Mouse (Mus musculus) activated CD4-positive, CD25-positive, alpha-beta regulatory T cell, adult 4 months (primary cell): ENCODE measurements around the gene Zfp810. TPM values are rescaled to one million over a fixed set of nuclear protein-coding genes. Genes with fewer than 3 reads are reported as not detected.

Experiments used
- ATAC-seq: one replicate; pipeline ENCODE4 v1.8.0; 2017
- polyA plus RNA-seq, 2 experiments: library from polyadenylated mRNA; unstranded; fragments of 100-300 nt; shearing (Covaris generic); gene quantifications; one replicate each; pipeline ENCODE4 v1.2.1; 2017

Gene Zfp810
- polyA plus RNA-seq, 2 experiments from 2014 or later: 14.1 to 14.6 TPM

DNA sequence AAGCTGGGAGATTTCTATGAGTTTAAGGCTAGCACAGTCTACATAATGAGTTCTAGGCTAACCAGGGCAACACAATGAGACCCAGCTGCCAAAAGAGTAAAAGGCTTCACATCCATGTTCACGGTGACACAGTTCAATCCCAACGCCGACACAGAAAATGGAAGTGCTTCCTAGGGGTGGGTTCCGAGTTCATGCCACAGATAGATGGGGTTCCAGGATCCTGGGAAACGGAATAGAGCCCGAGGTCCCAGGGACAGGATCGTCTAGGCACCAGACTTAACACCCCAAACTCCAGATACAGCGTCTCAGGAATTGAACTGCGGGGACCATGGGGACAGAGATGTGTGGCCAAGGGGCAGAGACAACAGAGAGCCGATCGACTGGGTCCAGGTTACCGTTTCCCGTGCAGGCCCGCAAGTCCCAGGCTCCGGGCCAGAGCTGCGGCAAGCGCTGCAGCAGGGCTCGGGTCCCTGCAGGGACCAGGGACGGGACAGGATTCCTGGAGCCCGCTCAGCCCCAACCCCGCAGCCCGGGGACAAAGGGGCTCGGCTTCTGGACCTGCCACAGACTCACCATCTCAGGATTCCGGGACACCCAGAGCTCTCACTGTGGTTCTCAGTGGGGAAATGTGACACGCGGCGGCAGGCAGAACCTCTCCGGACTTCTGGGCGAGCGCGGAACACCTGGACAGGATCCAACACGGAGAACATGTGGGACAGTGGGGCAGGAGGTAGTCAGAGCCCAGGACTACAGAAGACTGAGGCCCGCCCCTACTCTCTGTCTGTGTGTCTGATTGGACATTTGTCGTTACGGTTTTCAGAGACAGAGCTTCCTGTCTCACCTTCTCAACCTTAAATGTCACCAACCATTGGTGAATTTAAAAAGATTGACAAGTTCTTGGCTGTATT lies 48.0 kb downstream of the Zfp810 start, which contains the start of gene Zfp599:
Gene Zfp599 (minus strand): TSS at position 712 of the 908 bp plus-strand sequence.
- ATAC-seq: peak; percentile 99

DNA sequence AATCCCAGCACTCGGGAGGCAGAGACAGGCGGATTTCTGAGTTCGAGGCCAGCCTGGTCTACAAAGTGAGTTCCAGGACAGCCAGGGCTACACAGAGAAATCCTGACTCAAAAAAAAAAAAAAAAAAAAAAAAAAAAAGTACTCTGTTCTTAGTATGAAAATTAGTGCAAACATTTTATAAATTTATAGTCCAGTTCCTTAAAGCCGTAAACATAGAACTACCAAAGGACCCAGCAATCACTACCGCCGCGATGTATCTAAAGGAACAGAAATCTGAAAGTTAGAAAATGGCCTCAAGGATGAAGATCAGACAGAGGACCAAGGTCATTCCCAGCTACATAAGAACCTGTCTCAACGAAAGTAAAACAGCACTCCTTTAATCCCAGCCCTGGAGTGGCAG lies 48.7 kb downstream of the Zfp810 start:
- no peak for ATAC-seq

GRCm38 (mm10) chr9:22256579-22256978 lies 50.9 kb downstream of the Zfp810 start:
- ATAC-seq: no peak

GRCm38 (mm10) chr9:22244242-22244641 lies 63.2 kb downstream of the Zfp810 start:
- ATAC-seq: no peak

- ATAC-seq: no peak
These were observed 67.4 kb downstream of the Zfp810 start for GRCm38 (mm10) chr9:22240001-22240400.

DNA sequence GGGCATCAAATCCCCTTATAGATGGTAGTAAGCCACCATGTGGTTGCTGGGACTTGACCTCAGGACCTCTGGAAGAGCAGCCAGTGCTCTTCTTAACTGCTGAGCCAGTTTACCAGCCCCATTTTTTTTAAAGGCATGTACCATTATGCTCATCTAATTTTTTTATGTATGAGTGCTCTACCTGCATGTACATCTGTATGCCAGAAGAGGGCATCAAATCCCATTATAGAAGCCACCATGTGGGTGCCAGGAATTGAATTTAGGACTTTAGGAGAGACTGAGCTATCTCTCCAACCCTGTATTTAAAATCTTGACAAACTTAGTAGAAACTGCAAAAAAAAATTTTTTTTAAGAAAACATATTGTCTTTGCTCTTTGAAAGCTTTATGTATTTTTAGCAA lies 76.9 kb downstream of the Zfp810 start:
- peak; percentile 25 for ATAC-seq

GRCm38 (mm10) chr9:22230061-22230460 lies 77.4 kb downstream of the Zfp810 start:
- no peak for ATAC-seq

DNA sequence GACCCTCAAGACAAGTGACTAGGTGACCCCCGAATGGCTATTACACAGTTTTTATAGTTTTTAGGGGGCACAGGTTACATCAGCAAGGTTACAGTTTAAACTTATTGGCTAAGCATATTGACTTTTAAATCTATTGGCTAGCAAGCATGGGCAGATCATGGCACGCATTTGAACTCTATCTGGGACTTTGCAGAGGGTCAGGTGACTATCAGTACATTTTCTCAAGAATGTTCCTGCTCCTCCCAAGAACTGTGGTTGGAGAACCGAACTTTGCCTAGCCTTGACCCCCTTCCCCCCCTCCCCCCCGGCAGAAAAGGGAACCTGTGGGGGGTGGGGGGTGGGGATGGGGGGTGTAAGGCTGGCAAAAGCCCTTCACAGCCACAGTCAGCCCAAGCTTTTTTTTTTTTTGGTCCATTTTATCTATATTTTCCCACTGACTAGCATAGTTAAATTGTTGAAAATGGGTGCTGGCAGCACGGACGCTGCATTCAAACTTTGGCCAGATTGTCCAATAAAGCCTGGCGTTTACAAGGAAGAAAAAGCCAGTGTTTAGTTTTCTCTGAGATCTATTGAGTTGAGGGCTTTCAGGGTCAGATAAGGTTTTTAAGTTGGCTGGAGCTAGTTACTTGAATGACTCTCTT lies 77.9 kb downstream of the Zfp810 start:
- no peak for ATAC-seq

DNA sequence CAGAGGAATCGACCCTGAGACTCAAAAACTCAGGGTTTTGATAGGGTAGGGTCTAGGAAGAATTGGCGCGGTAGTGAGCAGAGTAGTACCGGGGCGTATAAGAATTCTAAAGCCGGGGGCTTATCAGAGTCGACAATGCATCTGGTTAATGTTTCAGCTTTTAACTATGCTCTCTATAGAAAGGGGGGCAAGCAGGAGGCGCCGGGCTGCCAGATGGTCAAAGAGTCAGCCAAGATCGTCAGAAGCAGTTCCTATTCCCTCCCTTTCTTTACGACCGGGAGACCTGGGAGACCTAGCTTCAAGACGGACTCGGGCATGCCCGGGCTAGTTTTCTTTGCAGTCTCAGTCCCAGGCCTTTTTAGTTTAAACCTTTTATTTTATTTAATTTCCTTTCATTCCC lies 80.6 kb downstream of the Zfp810 start:
- no peak for ATAC-seq

Other genes starting within 250 kb of the Zfp810 start
- not detected for gene Gm49318, start 236.4 kb downstream of the Zfp810 start, polyA plus RNA-seq
- gene Zfp653, start 236.3 kb downstream of the Zfp810 start, polyA plus RNA-seq: 1 to 10 TPM; 3.3 to 4.0 TPM
- gene Ecsit, start 222.2 kb downstream of the Zfp810 start, polyA plus RNA-seq: 10 to 100 TPM; 31.0 to 31.1 TPM
- gene Cnn1, start 208.4 kb downstream of the Zfp810 start, polyA plus RNA-seq: not detected
- gene Elof1, start 190.5 kb downstream of the Zfp810 start, polyA plus RNA-seq: 100 to 1,000 TPM in 1 of 2 experiments, 10 to 100 TPM in 1; 96.8 to 108 TPM
- gene Acp5, start 171.9 kb downstream of the Zfp810 start, polyA plus RNA-seq: 100 to 1,000 TPM; 208 to 219 TPM
- 10 to 100 TPM; 49.5 to 56.8 TPM for gene Pigyl, start 150.8 kb downstream of the Zfp810 start, polyA plus RNA-seq
- gene Zfp872, start 119.6 kb downstream of the Zfp810 start, polyA plus RNA-seq: under 1 TPM in 1 of 2 experiments, not detected in 1; 0.17 TPM
- gene Zfp809, start 81.9 kb downstream of the Zfp810 start, polyA plus RNA-seq: 10 to 100 TPM; 42.6 to 43.0 TPM
- 1 to 10 TPM; 6.3 to 7.1 TPM for gene Zfp599, start 47.8 kb downstream of the Zfp810 start, polyA plus RNA-seq
- 1 to 10 TPM; 2.6 to 2.8 TPM for gene Anln, start 81.5 kb upstream of the Zfp810 start, polyA plus RNA-seq
- 1 to 10 TPM; 1.7 to 2.2 TPM for gene 9530077C05Rik, start 103.9 kb upstream of the Zfp810 start, polyA plus RNA-seq
- not detected for gene Gm17545, start 146.6 kb upstream of the Zfp810 start, polyA plus RNA-seq
- gene Rp9, start 162.1 kb upstream of the Zfp810 start, polyA plus RNA-seq: 10 to 100 TPM; 35.3 to 41.9 TPM
- 10 to 100 TPM; 10.7 to 15.1 TPM for gene Bbs9, start 168.1 kb upstream of the Zfp810 start, polyA plus RNA-seq